Mouse (Mus musculus) A20 (cell line): ENCODE data around the gene Gpr3.

Experiments
- DNase-seq: peaks from one replicate; pipeline ENCODE4 v3.0.0-alpha.2; 2011; ENCODE audit warnings: low read depth, low spot score

The Gpr3 gene

GRCm38 (mm10) chr4:133170616-133171015, 41.7 kb downstream of the Gpr3 start:
- DNase-seq, result no peak

DNA sequence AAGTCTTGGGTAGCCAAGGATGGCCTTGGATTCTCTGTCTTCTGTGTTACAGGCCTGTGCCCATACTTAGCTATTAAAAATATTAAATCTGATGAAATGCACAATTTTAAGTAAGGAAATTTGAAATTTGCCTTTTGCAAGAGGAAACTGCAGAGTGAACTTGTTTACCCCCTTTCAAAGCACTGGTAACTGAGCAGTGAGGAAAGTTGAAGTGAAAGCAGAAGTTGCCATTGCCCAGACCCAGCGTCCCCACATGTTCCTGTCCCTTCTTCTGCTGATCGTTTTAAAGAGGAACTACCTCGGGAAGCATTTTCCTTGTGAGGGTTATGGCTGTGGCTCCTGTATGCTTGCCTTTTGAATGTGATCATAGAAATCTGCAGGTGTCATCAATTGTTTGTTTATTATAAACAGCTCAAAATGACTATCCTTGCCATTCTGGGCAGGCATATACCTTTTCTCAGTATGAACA, 42.2 kb downstream of the Gpr3 start:
- DNase-seq, result peak; percentile 88

GRCm38 (mm10) chr4:133169237-133170055, 42.9 kb downstream of the Gpr3 start:
- peak; percentile 79 for DNase-seq

DNA sequence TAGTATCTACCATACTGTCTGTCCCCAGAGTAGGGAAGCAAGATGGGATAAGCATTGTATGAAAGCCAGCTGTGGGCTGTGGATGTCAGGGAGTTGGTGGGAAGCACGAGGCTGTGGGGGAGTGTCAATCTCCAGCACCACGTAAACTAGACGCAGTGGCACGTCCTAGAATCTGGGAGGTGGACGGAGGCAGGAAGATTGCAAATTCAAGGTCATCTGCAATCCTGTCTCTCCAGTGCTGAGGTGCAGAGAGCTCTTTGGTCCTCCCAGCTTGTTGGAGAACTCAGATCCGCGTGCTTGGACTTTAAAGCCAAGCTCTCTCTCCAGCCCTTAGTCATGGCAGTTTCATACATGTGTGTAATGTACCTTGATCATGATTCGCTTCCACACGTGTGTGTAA, 45.6 kb downstream of the Gpr3 start:
- no peak for DNase-seq

GRCm38 (mm10) chr4:133162196-133162595, 50.1 kb downstream of the Gpr3 start:
- DNase-seq, result no peak

- DNase-seq, result no peak
Observed at GRCm38 (mm10) chr4:133160821-133161220, 51.5 kb downstream of the Gpr3 start.

DNA sequence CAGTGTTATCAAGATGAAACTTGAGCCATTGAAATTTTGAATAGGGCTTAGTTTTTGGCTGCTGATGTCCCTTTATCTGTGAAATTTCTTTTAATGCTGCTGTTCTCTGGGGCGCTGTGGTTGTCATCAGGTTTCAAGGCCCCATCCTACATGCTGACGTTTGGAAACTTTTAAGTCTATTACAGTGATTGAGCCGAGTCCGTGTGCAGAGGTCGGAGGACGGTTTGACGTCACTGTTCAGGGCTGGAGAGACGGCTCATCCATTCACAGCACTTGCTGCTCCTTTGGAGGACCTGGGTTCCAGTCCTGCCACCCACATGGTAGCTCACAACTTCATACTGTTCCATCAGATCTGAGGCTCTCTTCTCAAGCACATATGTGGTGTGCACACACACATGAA, 52.1 kb downstream of the Gpr3 start:
- no peak for DNase-seq

- peak; percentile 85 for DNase-seq
Observed at GRCm38 (mm10) chr4:133159646-133160045, 52.7 kb downstream of the Gpr3 start.
